Mouse (Mus musculus) cerebellum, postnatal 36 days (tissue): ENCODE measurements at regions not wholly inside any gene's neighbourhood (a gene's known extent, or its start where the extent isn't known, plus 50 kb on each side); places are given as distances from the start of the nearest gene placed in this dataset.

Experiments
- DNase-seq, 2 experiments: peaks; one replicate each; pipeline ENCODE4 v3.0.0; 2021 to 2022; ENCODE audit warnings: mixed read lengths in 2 of 2

DNA sequence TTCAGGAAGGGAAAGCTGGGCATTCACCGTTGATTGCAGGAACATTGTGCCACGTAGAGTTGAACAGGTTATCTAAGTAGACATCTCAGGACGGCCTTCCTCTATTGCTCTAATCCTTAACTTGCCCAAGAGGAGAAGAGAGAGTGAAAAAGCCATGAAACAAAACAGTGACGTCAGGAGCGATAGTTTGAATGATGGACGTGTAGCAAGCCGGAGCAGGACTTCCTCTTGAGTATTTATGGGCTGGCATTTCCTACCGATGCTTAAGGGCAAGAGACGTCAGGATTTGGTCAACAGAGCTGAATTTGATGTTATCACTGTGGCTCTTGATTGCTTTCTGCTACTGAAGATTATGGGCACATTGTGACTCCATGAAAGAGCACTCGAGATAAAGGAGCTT lies 130.5 kb upstream of the Arhgap28 start:
- no peak for DNase-seq

DNA sequence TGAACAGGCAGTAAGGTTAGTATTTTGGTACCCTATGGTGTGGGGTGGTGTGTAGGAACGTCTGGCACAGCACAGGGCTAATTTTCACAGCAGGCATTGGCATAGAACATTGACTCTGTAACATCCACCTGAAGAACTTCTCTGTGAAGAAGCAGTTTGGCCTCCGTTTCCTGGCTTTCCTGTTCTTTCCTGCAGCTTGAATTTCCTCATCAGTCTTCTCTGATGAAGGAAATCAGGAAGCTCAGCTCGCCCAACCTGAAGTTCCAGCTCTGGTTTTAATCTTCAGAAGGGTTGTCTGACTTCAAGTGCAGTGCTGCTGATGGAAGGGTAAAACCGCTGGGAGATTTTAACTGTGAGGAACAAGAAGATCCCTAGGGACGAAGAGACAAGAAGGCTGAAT lies 131.5 kb upstream of the Arhgap28 start:
- DNase-seq, result no peak

DNA sequence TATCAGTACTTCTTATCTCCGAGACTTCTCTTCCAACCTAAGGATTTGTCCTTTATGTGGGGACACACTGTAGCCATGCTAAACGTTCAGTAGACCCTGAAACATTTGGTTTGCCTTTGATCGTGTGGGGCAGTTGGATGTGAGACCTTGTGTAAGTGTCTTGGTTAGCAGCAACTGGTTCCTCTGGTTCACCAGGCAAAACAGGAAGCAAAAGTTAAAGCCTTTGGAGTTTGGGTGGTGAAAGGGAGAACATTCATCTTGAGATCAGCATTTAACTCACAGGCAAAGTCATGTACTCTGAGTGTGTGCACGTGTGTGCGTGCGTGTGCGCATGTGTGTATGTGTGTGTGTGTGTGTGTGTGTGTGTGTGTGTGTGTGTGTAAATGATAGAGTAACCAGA lies 130.3 kb upstream of the L3mbtl4 start:
- no peak for DNase-seq

DNA sequence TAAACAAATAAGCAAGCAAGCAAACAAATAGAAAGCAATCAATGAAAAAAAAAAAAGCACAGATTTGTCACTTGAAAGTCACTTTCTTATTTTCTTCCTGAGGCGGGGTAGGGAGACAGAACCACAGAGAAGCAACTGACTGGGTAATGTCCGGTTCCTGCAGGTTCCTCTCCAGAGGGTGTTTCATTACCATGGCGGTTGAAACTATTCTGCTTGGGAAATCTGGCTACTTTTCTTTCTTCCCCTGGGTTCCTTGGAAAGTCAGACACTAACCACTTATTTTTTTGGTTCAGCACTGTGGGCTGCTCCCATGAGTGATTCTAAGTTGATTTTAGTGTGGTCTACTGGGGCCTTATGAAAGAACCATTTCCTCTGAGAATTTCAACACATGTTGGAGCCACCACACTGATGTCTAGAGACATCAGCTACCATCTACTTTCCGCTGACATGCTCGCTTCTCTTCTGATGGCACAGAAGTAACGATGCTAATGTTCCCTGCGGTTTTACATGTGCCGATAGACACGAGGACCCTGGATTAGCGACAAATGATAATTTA lies 124.3 kb upstream of the L3mbtl4 start:
- DNase-seq, result no peak

DNA sequence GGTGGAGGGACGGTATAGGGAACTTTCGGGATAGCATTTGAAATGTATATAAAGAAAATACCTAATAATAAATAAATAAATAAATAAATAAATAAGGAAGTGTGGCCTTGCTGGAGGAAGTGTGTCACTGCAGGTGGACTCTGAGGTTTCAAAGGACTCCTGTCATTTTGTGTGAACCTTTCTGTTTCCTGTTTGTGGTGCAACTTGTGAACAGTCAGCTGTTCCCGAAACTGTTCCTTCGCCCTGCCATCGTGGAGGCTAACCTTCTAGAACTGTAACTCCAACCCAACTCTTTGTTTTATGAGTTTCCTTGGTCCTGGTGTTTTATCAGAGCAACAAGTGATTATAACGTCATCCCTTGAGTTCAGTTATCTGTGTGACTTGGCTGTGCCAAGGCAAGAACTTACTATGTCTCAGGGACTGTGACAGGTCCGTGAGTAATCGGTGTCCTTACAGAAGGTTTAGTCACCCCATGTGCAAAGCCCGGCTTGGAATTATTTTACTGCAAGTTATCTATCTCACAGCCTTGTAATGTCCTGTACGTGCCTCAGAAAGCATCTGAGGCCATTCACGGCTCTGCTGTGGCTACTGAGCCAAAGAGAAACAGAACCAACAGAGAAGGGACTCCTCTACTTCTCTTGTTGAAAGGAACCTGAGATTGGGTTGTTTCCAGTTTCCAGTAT lies 121.0 kb upstream of the L3mbtl4 start:
- no peak for DNase-seq

DNA sequence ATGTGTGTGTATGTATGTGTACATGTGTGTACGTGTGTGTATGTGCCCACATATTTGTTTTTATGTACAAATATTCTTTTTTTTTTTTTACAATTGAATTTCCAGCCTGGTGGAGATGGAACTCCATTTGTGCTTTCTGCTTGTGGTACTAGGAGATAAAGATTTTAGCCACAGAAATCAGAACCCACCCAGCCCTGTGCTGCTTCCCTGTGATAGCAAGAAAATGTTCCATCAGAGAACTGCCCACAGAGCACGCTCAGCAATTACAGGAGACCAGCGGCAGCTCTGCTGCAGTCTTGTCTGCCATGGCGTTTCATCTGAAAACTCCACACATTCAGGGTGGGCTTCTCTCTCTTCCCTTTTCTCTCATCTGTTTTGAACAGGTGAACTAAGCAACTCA lies 118.7 kb upstream of the L3mbtl4 start:
- DNase-seq, result no peak

DNA sequence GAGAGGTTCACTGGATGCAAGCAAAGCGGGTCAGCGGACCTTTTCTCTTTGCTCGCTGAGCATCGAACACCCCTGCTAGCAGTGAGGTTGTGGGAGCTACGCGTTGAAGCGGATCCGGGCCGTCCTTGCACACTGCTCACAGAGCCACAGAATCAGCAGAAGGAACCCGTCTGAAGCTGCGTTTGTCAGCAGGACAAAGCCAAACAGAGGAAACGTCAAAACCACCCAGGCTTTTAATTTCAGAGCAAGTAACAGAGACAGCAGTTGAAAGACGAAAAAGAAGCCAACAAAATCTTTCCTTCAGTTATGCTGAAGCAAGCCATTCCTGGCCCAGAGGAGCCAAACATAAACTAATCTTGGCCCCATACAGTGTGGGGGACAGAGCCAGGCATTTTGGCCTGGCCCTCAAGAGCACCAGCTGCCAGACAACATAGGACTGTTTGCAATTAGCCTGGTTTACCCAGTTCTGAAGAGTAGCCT lies 115.4 kb upstream of the L3mbtl4 start:
- peak in 1 of 2 experiments; percentile 11 for DNase-seq

DNA sequence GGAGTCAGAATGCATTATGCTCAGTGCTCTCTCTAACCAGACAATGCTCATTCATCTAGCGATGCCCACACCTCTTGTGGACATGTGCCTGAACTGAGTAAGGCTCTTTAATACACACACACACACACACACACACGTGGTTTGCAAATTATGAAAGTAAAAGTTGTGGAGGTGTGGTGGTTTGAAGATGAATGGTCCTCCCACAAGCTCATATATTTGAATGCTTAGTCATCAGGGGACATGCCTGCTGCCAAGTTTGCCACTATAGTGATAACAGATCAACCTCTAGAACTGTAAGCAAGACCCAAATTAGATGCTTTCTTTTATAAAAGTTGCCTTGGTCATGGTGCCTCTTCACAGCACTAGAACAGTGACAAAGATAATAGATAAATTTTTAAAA lies 112.5 kb upstream of the L3mbtl4 start:
- DNase-seq, result no peak

DNA sequence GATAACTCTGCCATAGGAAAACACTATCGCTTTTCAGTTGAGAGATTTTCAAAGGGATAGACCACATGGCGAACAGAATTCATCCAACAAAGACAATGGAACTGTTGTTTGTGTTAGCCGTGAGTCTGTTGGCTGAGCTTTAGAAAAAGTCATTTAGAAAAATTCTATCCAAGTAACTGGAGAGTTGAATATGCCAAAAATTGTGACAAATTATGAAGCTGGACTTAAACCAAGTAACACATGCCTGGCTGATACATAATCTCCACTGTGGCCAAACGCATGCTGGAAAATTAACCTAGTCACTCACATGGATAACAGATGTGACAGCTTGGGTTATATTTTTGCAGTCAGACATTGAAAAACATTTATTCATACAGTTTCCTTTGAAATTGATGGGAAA lies 110.1 kb upstream of the L3mbtl4 start:
- DNase-seq, result no peak

DNA sequence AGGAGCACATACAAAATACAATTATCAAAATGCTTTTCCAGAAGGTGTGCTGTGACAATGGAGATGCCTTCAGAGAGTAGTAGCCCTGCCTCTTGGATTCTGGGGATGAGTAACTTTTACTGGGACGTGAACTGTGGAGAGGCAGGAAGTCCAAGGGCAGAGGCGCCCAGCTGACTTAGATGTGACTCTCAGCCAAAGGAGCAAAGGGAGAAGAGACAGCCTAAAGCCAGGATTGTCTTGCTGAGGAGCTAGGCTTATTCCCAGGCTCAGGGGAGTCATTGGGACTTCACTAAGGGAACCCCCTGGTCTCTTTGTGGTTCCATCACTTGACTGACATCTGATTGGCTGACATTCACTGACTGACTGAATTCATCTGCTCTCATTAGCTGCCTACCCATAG lies 108.9 kb upstream of the L3mbtl4 start:
- no peak for DNase-seq

DNA sequence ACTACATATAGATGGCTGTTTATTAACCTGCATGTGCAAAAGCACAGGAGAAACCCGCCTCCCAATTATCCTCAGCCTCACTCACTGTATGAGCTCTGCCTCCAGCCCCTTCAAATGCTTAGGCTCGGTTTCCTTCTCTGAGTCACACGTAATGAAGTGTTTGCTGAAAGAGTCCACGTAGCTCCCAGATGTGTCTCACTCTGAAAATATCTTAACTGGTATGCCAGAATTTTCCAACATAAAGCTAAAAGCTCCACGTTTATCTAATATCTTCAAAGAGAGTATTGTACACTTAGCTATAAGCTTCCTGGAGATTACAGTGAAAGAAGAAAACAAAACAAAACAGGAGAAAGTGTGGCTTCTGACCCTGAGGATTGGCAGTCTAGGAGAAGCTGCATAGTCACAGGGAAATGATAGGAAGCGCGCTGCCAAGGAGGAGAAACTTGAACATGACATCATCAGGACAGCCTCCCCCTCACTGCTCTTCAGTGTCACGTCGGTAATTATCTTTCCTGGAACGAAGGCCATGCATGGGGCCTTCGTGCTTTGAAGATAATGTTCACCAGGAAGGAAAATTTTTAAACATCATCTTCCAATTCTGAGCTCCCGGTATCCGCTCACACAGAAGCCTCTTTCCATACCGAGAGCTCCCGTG lies 108.3 kb upstream of the L3mbtl4 start:
- no peak for DNase-seq

DNA sequence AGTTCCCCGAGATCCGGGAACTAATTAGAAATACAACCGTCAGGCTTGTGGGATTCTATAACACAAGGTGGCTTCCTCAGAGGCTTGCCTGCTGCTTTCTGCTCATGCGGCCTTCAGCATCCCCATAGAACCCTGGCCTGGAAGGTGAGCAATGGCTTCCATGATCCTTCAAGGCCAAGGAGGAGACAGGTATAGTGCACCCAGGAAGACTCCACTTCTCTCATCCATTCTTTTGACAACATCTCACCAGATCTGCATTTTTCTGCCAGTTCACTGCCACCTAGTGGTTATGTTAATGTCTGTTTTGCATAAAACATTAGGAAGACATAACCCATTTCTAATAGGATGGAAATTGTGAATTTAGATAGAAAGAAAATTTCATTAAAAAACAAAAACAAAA lies 107.2 kb upstream of the L3mbtl4 start:
- DNase-seq, result no peak

DNA sequence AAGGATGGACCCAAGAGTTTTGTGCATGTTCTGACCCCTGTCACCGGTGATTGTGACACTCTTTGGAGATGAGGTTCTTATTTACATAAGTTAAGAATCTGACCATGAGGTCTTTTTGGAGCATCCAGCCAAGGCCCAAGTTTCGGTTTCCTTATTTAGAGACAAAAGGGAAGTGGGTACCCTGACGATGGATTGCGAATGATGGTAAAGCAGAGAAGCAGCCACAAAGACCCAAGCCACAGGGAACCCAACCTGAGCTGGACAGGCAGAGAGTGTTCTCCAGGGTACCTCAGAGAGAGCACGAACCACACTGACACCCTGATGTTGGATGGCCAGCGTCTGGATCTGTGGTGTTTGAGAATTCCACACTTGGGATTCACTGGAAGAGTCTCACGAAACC lies 100.8 kb upstream of the L3mbtl4 start:
- no peak for DNase-seq

DNA sequence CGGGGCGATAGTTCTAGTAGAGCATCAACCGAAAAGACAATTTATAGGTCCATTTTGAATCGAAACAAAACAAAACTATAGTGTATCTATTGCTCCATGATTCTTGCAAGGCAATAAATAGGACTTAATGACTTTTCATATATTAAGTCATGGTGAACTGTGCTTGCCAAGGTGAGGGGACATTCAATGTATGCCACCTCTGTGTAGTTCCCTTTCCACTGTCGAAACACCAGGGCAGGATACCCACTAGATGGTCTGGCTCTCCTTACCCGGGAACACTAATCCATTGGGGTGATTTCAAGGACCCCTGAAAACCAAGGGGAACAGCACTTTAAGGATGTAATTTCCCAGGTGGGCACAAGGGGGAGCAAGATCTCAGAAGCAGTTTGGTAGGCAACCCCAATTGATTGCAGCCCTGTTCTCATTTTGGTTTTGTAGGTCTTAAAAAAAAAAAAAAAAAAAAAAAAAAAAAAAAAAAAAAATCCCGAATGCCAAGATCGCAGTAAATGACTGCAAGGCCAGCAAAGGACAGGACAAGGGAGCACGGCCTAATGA lies 96.9 kb upstream of the L3mbtl4 start:
- peak; percentile 45 to 66 for DNase-seq

DNA sequence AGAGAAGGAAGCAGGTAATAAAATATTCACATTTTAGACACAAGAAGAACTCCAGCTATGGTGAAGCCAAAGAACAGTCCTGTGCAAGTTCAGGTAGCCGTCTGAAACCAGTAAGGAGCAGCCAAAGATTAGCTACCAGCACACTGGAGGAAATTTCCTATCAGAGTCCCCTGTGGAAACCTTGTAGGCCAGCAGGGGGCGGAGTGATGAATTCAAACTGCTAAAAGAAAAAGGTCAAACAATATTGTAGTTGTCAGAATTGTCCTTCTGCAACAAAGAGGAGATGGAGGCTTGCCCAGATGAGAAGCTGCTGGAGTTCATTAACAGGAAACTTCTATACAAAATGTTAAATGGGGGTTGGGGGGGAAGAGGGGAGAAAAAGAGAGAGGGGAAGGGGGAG lies 95.8 kb upstream of the L3mbtl4 start:
- DNase-seq, result peak; percentile 29 to 31

DNA sequence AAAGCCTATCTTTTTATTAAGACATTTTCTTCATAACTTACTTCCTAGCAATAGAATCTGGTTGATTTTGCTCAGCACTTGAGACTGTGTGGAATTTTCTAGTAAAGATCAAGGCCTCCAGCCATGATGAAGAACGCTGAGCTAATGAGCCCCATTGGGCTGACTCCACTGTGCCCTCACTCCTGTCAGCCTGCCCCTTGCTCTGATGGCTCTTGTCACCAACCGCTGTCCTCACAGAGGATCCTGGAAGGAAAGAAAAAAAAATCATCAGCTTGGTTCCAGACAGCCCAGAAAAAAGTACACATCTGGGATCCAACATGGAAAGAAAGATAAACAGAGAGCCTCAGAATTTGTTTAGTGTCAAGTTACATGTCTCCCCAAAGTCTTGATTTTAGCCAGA lies 88.2 kb upstream of the L3mbtl4 start:
- DNase-seq, result no peak

DNA sequence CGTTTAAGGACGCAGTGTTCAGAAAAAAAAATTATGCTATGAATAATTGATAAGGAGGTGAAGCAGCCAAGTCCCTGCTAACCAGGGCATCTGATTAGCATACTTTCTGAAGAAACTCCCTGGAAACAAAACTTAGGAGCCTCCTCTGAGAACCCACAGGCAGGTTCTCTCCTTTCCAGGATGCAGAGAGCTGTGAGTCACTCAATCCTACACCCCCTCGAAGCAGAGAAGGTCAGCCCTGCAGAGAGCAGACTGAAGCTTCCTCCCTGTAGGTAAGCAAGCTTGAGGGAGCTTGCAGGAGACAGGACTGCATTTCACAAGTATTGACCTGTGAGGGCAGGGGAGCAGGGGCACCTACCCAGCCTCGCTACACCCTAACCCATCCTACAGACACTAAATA lies 83.7 kb upstream of the L3mbtl4 start:
- no peak for DNase-seq

DNA sequence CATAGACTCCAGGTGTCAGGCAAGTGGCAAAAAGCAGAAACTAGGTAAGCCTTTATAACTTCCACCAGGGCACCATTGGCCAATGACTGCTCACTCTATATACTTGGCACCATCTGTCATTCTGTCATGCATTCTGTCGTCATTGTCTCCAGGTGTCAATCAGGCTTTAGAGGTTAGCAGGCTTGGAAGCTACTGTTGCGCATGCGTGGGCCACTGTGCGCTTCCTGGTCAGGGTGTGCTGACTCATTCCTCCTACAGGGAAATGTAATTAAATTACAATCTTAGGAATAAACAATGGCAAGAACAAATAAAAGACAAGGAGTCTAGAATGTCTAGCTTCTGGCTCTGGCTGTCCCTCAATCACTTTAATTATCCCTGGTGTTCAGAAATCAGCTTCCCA lies 68.1 kb upstream of the L3mbtl4 start:
- no peak for DNase-seq

DNA sequence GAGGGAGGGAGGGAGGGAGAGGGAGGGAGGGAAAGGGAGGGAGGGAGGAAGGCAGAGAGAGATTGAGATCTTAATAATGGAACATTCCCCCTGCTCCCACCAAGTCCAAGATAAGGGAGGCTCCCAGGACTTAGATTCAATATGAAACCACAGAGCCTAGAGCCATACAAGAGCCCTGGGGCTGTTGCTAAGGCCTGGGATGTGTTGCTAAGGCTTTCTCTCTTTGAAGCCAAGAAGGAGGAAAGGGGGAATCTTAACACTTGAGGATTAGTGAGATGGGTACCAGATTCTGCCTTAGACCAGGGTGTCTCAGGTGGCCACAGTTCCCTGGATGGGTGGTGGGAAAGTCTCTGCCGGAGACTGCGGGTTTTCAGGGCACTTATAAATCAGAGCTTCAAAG lies 64.8 kb upstream of the L3mbtl4 start:
- DNase-seq, result no peak

DNA sequence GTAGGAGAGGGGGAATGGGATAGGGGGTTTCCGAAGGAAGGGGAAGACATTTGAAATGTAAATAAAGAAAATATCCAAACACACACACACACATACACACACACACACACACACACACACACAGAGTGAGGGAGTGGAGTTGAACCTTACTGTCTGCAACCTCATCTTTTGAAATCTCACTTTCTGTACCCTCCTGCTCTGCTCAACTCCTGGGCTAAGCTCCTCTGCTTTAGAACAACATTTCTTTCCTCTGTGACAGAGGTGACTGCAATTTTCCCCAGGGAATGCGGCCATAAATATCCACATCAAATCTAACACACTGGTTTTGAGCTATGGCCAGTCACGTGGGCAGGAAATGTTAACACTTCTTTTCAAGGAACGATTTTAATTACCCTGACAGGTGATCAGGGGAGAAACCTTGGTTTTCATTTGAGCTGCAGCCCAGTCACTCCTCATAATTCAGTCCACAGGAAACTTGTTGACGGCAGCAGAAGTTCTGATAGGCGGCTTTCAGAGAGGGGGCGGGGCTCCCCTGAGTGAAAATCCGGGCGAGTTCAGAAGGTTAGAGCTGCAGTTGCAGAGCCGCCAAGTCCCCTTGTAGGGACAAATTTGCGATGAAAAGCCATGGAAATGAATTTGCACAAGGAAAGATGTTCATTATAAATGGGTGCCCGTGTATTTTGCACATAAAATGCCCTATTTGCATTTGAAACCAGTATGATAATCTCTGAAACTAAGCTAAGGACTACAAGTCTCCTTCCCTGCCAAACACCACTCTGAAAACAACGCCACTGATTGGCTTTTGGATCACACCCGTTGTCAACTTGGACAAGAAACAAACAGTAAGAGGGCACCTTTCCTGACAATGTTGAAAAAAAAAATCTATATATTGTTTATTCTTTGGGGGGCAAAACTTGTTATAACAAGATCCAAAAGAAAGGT lies 63.0 kb upstream of the L3mbtl4 start:
- peak in 1 of 2 experiments; percentile 4 for DNase-seq

DNA sequence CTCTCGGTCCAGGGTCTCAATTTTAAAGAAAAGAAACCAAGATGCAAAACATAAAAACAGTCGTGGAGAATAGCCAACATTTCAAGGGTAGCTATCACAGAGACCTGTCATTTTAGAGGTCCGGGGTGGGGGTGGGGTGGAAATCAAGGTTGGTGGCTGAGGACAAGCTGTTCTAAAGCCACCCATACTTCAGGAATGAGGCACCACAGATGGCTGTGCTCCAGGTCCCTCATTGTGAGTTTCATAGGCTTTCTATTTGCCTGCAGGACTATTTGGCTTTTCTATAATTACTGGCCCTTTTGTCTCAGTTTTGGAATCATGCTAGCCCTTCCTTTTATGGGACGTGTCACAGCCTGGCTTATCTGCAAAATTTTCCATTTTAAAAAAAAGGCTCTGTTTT lies 55.4 kb upstream of the L3mbtl4 start:
- DNase-seq, result no peak

DNA sequence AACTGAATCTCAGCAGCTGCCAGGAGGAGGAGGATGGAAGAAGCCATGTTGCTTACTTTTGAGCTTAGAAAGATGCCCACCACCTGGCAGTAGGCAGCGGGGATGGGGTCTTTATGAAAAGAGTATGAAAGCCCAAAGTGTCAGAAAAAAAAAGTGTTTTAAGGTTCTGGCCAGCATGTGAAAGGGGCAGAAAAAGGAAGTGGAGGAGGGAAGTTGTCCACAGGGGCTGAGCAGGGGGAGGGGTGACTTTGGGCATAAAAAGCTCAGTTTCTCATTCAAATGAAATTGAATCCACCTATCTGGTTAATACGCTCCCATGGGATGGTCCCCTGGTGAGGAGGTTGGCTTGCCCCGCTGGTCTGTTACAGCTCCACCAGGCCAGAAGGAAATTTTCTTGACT lies 50.4 kb upstream of the L3mbtl4 start:
- DNase-seq, result no peak
